Mouse (Mus musculus) lung, postnatal 25 days (tissue): ENCODE measurements around the gene H2-M10.2.

Experiments used
- DNase-seq: peaks from one replicate; pipeline ENCODE4 v3.0.0; 2022; ENCODE audit warnings: low spot score

The H2-M10.2 gene

GRCm38 (mm10) chr17:36286390-36286789, at the start of gene H2-M10.2:
Gene H2-M10.2 (minus strand): TSS chr17:36286490.
- DNase-seq = no peak

- DNase-seq = no peak
Measured at GRCm38 (mm10) chr17:36326055-36326454, 39.8 kb upstream of the H2-M10.2 start, which contains the start of gene H2-M10.1. Gene H2-M10.1 (minus strand): TSS chr17:36326155.

- DNase-seq = no peak
Measured at GRCm38 (mm10) chr17:36315689-36316253, 29.5 kb upstream of the H2-M10.2 start.

- peak; percentile 43 for DNase-seq
Measured at GRCm38 (mm10) chr17:36315041-36315688, 28.9 kb upstream of the H2-M10.2 start.

- no peak for DNase-seq
Measured at GRCm38 (mm10) chr17:36314511-36314910, 28.2 kb upstream of the H2-M10.2 start.

- DNase-seq = no peak
Measured at GRCm38 (mm10) chr17:36309293-36309692, 23.0 kb upstream of the H2-M10.2 start.

- peak; percentile 73 for DNase-seq
Measured at GRCm38 (mm10) chr17:36308855-36309254, 22.6 kb upstream of the H2-M10.2 start.

- DNase-seq = no peak
Measured at GRCm38 (mm10) chr17:36281521-36282245, 4.6 kb downstream of the H2-M10.2 start.

GRCm38 (mm10) chr17:36274776-36275175, 11.5 kb downstream of the H2-M10.2 start:
- no peak for DNase-seq

- DNase-seq = no peak
Measured at GRCm38 (mm10) chr17:36273796-36274195, 12.5 kb downstream of the H2-M10.2 start.

GRCm38 (mm10) chr17:36272643-36273366, 13.5 kb downstream of the H2-M10.2 start:
- DNase-seq = no peak

GRCm38 (mm10) chr17:36271586-36272256, 14.6 kb downstream of the H2-M10.2 start, which contains the start of gene Trim39:
Gene Trim39 (minus strand): TSS chr17:36272247.
- peak; percentile 83 for DNase-seq

GRCm38 (mm10) chr17:36270956-36271585, 15.2 kb downstream of the H2-M10.2 start:
- peak; percentile 88 for DNase-seq

GRCm38 (mm10) chr17:36265834-36266233, 20.5 kb downstream of the H2-M10.2 start:
- DNase-seq = peak; percentile 40

- no peak for DNase-seq
Measured at GRCm38 (mm10) chr17:36264273-36264925, 21.9 kb downstream of the H2-M10.2 start.

- DNase-seq = no peak
Measured at GRCm38 (mm10) chr17:36261511-36262166, 24.7 kb downstream of the H2-M10.2 start.

- DNase-seq = no peak
Measured at GRCm38 (mm10) chr17:36257969-36258368, 28.3 kb downstream of the H2-M10.2 start, which contains the start of gene Rpp21. Gene Rpp21 (minus strand): TSS chr17:36258069.

- peak; percentile 90 for DNase-seq
Measured at GRCm38 (mm10) chr17:36257241-36257947, 28.9 kb downstream of the H2-M10.2 start.

- no peak for DNase-seq
Measured at GRCm38 (mm10) chr17:36253087-36253600, 33.1 kb downstream of the H2-M10.2 start.
